ENCODE assay signal across 8 mouse cellular contexts in the genomic region with DNA sequence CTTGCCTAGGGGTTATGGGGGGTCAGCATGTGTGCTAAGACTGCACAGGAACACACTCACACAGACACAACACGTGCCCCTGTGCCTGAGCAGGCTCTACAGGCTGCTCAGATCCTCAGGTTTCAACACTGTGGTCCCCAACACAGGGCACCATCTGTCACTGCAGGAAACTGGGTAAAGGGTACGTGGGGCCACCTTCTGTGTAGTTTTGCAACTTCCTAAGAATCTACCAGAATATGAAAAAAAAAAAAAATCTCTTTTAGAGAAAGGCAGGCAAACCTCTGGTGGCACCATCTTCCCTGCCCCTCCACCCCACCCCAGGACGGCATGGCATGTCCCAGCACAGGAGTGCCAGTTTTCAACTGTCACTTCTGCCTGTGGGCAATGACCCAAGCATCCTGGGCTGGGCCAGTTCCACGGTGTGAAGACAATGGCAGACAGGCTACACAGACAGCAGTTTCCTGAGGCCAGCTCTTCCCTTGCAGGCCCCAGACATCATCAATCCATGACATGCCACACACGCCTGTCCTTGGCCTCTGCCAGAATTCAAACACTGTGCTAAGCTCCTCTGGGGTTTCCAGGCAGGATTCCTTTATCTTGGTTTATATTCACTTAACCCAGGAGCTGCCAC. TPM values are rescaled to one million over a fixed set of nuclear protein-coding genes. Genes with fewer than 3 reads are reported as not detected.
A peak's percentile ranks its signal among the peaks of the same experiment; 100 is the strongest.
DNase-seq lines count a peak whose midpoint lies in the region; ATAC-seq and TF ChIP-seq lines count a peak whose summit lies in the region.
"Had no signal": no experiment of that assay in that cellular context is flagged by ENCODE, and none has a peak within 500 bp of the region (broad histone marks: within the 10 kb centered on the region; RNA-seq: fewer than 3 reads in every experiment).

No protein-coding gene starts in this region.

- H3K27ac ChIP-seq in liver, embryonic 13.5 days = peak overlapping the region; percentile 41; the same call in 1 of the 2 replicates
- 0 out of 2 replicates have a peak overlapping the region, but pooled peaks have one; percentile 25 for H3K27ac ChIP-seq in neural tube, embryonic 14.5 days (ENCODE audit: low read depth, low read length)
- H3K27ac ChIP-seq: liver, embryonic 14.5 days had no signal

- CTCF ChIA-PET in Patski (lab: Charles Lee) = interaction anchor here (0.9 to 1.3 kb wide), 2 partner anchors 11 to 25 kb away, joined by 4 read pairs; a partner anchor contains a TSS

- ATAC-seq in Patski = peak; percentile 5
- no peak for ATAC-seq in liver, embryonic 13.5 days (ENCODE audit: low read depth)
- ATAC-seq in neural tube, embryonic 14.5 days (ENCODE audit: low read depth) = peak; percentile 56; the same call in 1 of the 2 replicates

- DNase-seq in Patski (ENCODE audit: low read depth, low spot score) = no peak
- peak; percentile 69 to 73 for DNase-seq in adrenal gland, postnatal 36 days
- peak; percentile 50 to 58 for DNase-seq in heart, postnatal 10 days
- DNase-seq in liver, embryonic 13.5 days = no peak
- DNase-seq in gastrocnemius, postnatal 36 days = no peak
- DNase-seq in layer of hippocampus, postnatal 36 days = no peak

- H3K36me3 ChIP-seq in liver, embryonic 13.5 days = peaks cover 10% of the 10 kb centered on the region
- no peaks in the 10 kb centered on the region for H3K36me3 ChIP-seq in neural tube, embryonic 14.5 days (ENCODE audit: control insufficient read depth, insufficient read depth, low read length)

- in situ Hi-C loops in Patski (cut with MboI; ENCODE audit: low pct_unique_long_range_greater_than_20kb) = no loop called here

- POLR2A ChIA-PET in Patski (lab: Charles Lee) = no interaction called here

- H3K4me3 ChIP-seq in liver, embryonic 13.5 days (replicated peaks) = no peak overlapping the region
- H3K4me3 ChIP-seq in neural tube, embryonic 14.5 days (ENCODE audit: low read depth, low read length) = no peak overlapping the region

- H3K9ac ChIP-seq in liver, embryonic 13.5 days = no peak overlapping the region
- H3K9ac ChIP-seq in neural tube, embryonic 14.5 days (replicated peaks; ENCODE audit: low read depth, low read length) = no peak overlapping the region
- H3K9ac ChIP-seq: liver, embryonic 14.5 days had no signal

- intact Hi-C loops in heart, postnatal 10 days (cut with DNase I) = no loop called here
- intact Hi-C loops in gastrocnemius, postnatal 36 days (cut with DNase I) = loop anchor here (5.0 kb wide), 1 partner anchor 87 kb away; no protein-coding TSS in a partner anchor

- TF ChIP-seq CTCF in Patski (IDR thresholded peaks at IDR 0.05) = no peak

- no peaks in the 10 kb centered on the region for H3K27me3 ChIP-seq in Patski
- no peaks in the 10 kb centered on the region for H3K27me3 ChIP-seq in liver, embryonic 13.5 days
- H3K27me3 ChIP-seq in neural tube, embryonic 14.5 days (ENCODE audit: control insufficient read depth, insufficient read depth, low read length) = no peaks in the 10 kb centered on the region

- peaks cover 16% of the 10 kb centered on the region for H3K4me1 ChIP-seq in liver, embryonic 13.5 days (replicated peaks)
- H3K4me1 ChIP-seq in neural tube, embryonic 14.5 days (ENCODE audit: control insufficient read depth, insufficient read depth, low read length) = peaks cover 9% of the 10 kb centered on the region; the same call in 1 of the 2 replicates

- no peaks in the 10 kb centered on the region for H3K9me3 ChIP-seq in liver, embryonic 13.5 days (replicated peaks)
- no peaks in the 10 kb centered on the region for H3K9me3 ChIP-seq in neural tube, embryonic 14.5 days (ENCODE audit: control insufficient read depth, low read length)

- WGBS in liver, embryonic 13.5 days (ENCODE audit: insufficient replicate concordance) = 43% methylated on average over 5 of the region's 5 CpGs
- 26% methylated on average over 5 of the region's 5 CpGs for WGBS in neural tube, embryonic 14.5 days

- no peak overlapping the region for H3K4me2 ChIP-seq in liver, embryonic 13.5 days
- no peak overlapping the region for H3K4me2 ChIP-seq in neural tube, embryonic 14.5 days (ENCODE audit: low read depth, low read length)

RNA-seq across cellular contexts. Expression of a gene that starts 11.1 kb away (rescaled TPM):
- 19.1 TPM for polyA plus RNA-seq in Patski (2021)
- total RNA-seq in adrenal gland, postnatal 36 days (2021) = 10 to 100 TPM; 11.9 to 12.3 TPM
- 1 to 10 TPM; 9.9 to 10.0 TPM for total RNA-seq in heart, postnatal 10 days (2021)
- 26.2 and 26.4 TPM in 2 replicates for polyA plus RNA-seq in liver, embryonic 13.5 days (2015; fragmentation: Nextera tagmentation; extraction: Ambion mirVana)
- polyA plus RNA-seq in neural tube, embryonic 14.5 days (2014; fragmentation: Nextera tagmentation; extraction: Ambion mirVana) = 11.7 and 12.1 TPM in 2 replicates
- total RNA-seq in gastrocnemius, postnatal 36 days (2021) = 1 to 10 TPM; 6.1 to 9.2 TPM
- 10 to 100 TPM; 15.2 to 15.7 TPM for total RNA-seq in layer of hippocampus, postnatal 36 days (2021)

RNA-seq across cellular contexts. Expression of a gene that starts 26.3 kb away (rescaled TPM):
- polyA plus RNA-seq in Patski (2021) = 0.58 TPM
- total RNA-seq in adrenal gland, postnatal 36 days (2021) = 1 to 10 TPM; 2.8 to 4.7 TPM
- 1 to 10 TPM; 2.5 to 2.6 TPM for total RNA-seq in heart, postnatal 10 days (2021)
- 0.17 and 0.31 TPM in 2 replicates for polyA plus RNA-seq in liver, embryonic 13.5 days (2015; fragmentation: Nextera tagmentation; extraction: Ambion mirVana)
- 6.2 and 9.5 TPM in 2 replicates for polyA plus RNA-seq in neural tube, embryonic 14.5 days (2014; fragmentation: Nextera tagmentation; extraction: Ambion mirVana)
- total RNA-seq in gastrocnemius, postnatal 36 days (2021) = 1 to 10 TPM; 1.1 to 1.2 TPM
- total RNA-seq in layer of hippocampus, postnatal 36 days (2021) = 1 to 10 TPM; 2.5 to 2.7 TPM

RNA-seq across cellular contexts. Expression of a gene that starts 35.1 kb away (rescaled TPM):
- polyA plus RNA-seq in Patski (2021) = 49.7 TPM
- total RNA-seq in adrenal gland, postnatal 36 days (2021) = 10 to 100 TPM; 28.6 to 34.9 TPM
- total RNA-seq in heart, postnatal 10 days (2021) = 10 to 100 TPM; 20.6 to 21.5 TPM
- 2.0 and 2.8 TPM in 2 replicates for polyA plus RNA-seq in liver, embryonic 13.5 days (2015; fragmentation: Nextera tagmentation; extraction: Ambion mirVana)
- polyA plus RNA-seq in neural tube, embryonic 14.5 days (2014; fragmentation: Nextera tagmentation; extraction: Ambion mirVana) = 13.3 and 15.2 TPM in 2 replicates
- total RNA-seq in gastrocnemius, postnatal 36 days (2021) = 1 to 10 TPM; 6.9 to 7.6 TPM
- total RNA-seq in layer of hippocampus, postnatal 36 days (2021) = 10 to 100 TPM; 62.5 to 66.6 TPM

RNA-seq across cellular contexts. Expression of a gene that starts 44.2 kb away (rescaled TPM):
- 0.24 TPM for polyA plus RNA-seq in Patski (2021)
- under 1 TPM; 0.49 to 0.79 TPM for total RNA-seq in adrenal gland, postnatal 36 days (2021)
- under 1 TPM; 0.74 to 0.93 TPM for total RNA-seq in heart, postnatal 10 days (2021)
- 0.89 and 1.1 TPM in 2 replicates for polyA plus RNA-seq in liver, embryonic 13.5 days (2015; fragmentation: Nextera tagmentation; extraction: Ambion mirVana)
- polyA plus RNA-seq in neural tube, embryonic 14.5 days (2014; fragmentation: Nextera tagmentation; extraction: Ambion mirVana) = 0.17 and 0.23 TPM in 2 replicates
- total RNA-seq in gastrocnemius, postnatal 36 days (2021) = under 1 TPM; 0.13 to 0.35 TPM
- total RNA-seq in layer of hippocampus, postnatal 36 days (2021) = under 1 TPM in 1 of 2 experiments, not detected in 1; 0.20 TPM

Comparison
In these comparisons a context has a peak if more than half of its experiments do, and no peak if none do; other contexts are left out.
1. DNase-seq: peak in adrenal gland, postnatal 36 days (2 of 2) and heart, postnatal 10 days (2 of 2); none in Patski (single experiment), liver, embryonic 13.5 days (single experiment), gastrocnemius, postnatal 36 days (0 of 2) and layer of hippocampus, postnatal 36 days (0 of 2).